Mouse (Mus musculus) activated CD4-positive, CD25-positive, alpha-beta regulatory T cell (primary cell): Measurements from ENCODE around the gene Sertm1. TPM values are rescaled to one million over a fixed set of nuclear protein-coding genes. Genes with fewer than 3 reads are reported as not detected.

Experiments used
- polyA plus RNA-seq, 2 experiments: library from polyadenylated mRNA; unstranded; fragments of 100-300 nt; shearing (Covaris generic); gene quantifications; one replicate each; pipeline ENCODE4 v1.2.1; 2017

Sertm1 gene
- polyA plus RNA-seq = under 1 TPM in 1 of 2 experiments, not detected in 1; 0.11 TPM

DNA sequence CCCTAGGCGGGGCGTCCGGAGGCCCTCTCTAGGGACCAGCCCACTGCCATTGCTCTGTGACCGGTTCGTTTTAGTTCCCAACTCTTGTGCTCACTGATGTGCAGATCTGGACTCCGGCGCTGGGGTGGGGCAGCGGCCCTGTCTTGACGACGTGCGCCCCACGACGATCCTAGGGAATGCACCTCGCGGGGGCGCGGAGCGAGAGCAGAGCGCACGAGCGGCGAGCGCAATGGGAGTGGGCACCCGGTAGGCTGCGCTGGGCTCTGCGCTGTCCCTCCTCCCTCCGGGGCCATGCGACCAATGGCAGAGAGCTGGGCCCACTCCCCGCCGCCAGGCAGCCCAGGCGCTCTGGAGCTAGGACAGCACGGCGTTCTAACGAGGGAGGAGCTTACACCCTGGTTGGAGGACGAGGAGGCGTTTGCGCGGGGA, at the start of gene Sertm1:
Gene Sertm1 (minus strand): TSS at position 245 of the 429 bp plus-strand sequence.

Other genes starting within 250 kb of the Sertm1 start
- 100 to 1,000 TPM; 160 to 220 TPM for gene Supt20, start 223.1 kb downstream of the Sertm1 start, polyA plus RNA-seq
- gene Gm21958, start 201.5 kb downstream of the Sertm1 start, polyA plus RNA-seq = under 1 TPM in 1 of 2 experiments, not detected in 1; 0.70 TPM
- gene Exosc8, start 180.5 kb downstream of the Sertm1 start, polyA plus RNA-seq = 100 to 1,000 TPM; 205 to 238 TPM
- 100 to 1,000 TPM in 1 of 2 experiments, 10 to 100 TPM in 1; 95.5 to 118 TPM for gene Alg5, start 180.3 kb downstream of the Sertm1 start, polyA plus RNA-seq
- gene Smad9, start 160.3 kb downstream of the Sertm1 start, polyA plus RNA-seq = not detected
- 100 to 1,000 TPM in 1 of 2 experiments, 10 to 100 TPM in 1; 97.8 to 122 TPM for gene Rfxap, start 108.1 kb downstream of the Sertm1 start, polyA plus RNA-seq
- under 1 TPM in 1 of 2 experiments, not detected in 1; 0.16 TPM for gene Ccna1, start 139.6 kb upstream of the Sertm1 start, polyA plus RNA-seq
- 10 to 100 TPM; 16.8 to 20.1 TPM for gene Spg20, start 196.2 kb upstream of the Sertm1 start, polyA plus RNA-seq
- gene Ccdc169, start 221.5 kb upstream of the Sertm1 start, polyA plus RNA-seq = under 1 TPM in 1 of 2 experiments, not detected in 1; 0.43 TPM